Mouse (Mus musculus): ENCODE measurements around the gene Psmd1. TPM values are rescaled to one million over a fixed set of nuclear protein-coding genes. Genes with fewer than 3 reads are reported as not detected.

The Psmd1 gene
- polyA plus RNA-seq, 1 experiment from 2014 or later = 144 TPM

Other genes with a start within 250 kb of the Psmd1 start
- 129 and 141 TPM in 2 replicates for gene Itm2c, start 170.1 kb upstream of the Psmd1 start, polyA plus RNA-seq (2015; fragmentation: Nextera tagmentation; extraction: Ambion mirVana)
- 0.09 and 0.22 TPM in 2 replicates for gene 4933407L21Rik, start 135.9 kb upstream of the Psmd1 start, polyA plus RNA-seq (2015; fragmentation: Nextera tagmentation; extraction: Ambion mirVana)
- 0.07 and 0.10 TPM in 2 replicates for gene Gpr55, start 103.4 kb upstream of the Psmd1 start, polyA plus RNA-seq (2015; fragmentation: Nextera tagmentation; extraction: Ambion mirVana)
- gene Spata3, start 47.6 kb upstream of the Psmd1 start, polyA plus RNA-seq (2015; fragmentation: Nextera tagmentation; extraction: Ambion mirVana) = not detected in 2 replicates
- gene 2810459M11Rik, start 18.5 kb upstream of the Psmd1 start, polyA plus RNA-seq (2015; fragmentation: Nextera tagmentation; extraction: Ambion mirVana) = 4.3 and 4.4 TPM in 2 replicates
- gene Htr2b, start 47.6 kb downstream of the Psmd1 start, polyA plus RNA-seq (2015; fragmentation: Nextera tagmentation; extraction: Ambion mirVana) = 2.8 and 4.0 TPM in 2 replicates
- not detected in 2 replicates for gene Gm21972, start 69.2 kb downstream of the Psmd1 start, polyA plus RNA-seq (2015; fragmentation: Nextera tagmentation; extraction: Ambion mirVana)
- gene Armc9, start 90.4 kb downstream of the Psmd1 start, polyA plus RNA-seq (2015; fragmentation: Nextera tagmentation; extraction: Ambion mirVana) = 13.0 and 15.2 TPM in 2 replicates
- gene B3gnt7, start 238.4 kb downstream of the Psmd1 start, polyA plus RNA-seq (2015; fragmentation: Nextera tagmentation; extraction: Ambion mirVana) = 5.3 and 6.7 TPM in 2 replicates

Data from intestine, embryonic 16.5 days (tissue).